Mouse (Mus musculus): Measurements from ENCODE around the gene Ajm1.

The Ajm1 gene

DNA sequence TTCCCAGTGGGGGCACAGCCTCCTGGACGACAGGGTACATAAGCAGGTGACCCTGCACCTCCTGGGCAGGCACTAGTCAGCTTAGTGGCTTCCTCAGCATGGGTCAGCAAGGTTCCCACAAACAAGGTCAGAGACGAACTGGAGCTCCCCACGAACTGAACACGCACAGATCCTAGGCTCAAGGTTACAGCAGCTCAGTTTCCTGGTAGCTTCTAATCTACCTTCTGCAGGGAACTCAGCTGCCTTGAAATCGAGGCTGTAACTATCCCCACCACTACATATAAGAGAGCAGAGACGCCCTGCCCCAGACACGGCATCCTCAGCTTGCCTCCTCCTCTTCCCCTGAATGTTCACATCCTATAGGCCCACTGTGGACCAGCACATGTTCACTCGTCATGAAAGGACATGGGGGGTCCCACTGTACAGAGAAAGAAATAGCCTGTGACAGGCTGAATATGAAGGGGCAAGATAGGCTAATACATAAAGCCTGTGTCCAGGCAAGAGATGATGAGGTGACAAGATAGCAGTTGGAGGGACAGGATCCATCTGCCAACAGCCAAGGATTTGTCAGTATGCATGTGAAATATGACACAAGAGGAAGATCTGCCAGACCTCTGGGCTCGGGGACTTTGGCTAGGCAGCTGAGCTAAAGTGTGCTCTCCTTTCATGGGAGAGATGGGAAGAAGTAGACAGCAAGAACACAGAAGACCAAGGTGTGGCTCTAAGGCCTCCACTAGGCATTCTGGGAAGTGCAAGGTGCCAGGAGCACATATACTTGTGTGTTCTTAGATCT, 54.9 kb downstream of the Ajm1 start:
- no peak for DNase-seq (ENCODE audit: low spot score in 2 of 2)
